Mouse (Mus musculus) CH12.LX (cell line): Measurements from ENCODE around the gene Fam71e1. TPM values are rescaled to one million over a fixed set of nuclear protein-coding genes. Genes with fewer than 3 reads are reported as not detected.

Experiments
- DNase-seq: peaks from one replicate; pipeline ENCODE4 v3.0.0-alpha.2; 2013; ENCODE audit errors: extremely low read depth
- H3K27ac ChIP-seq: 2 replicates; pipeline ENCODE4 v1.5.1; 2012; ENCODE audit warnings: low read depth, mild to moderate bottlenecking, control low read depth, moderate library complexity; ENCODE audit not compliant: insufficient read depth
- H3K27me3 ChIP-seq: replicated peaks from 2 replicates; pipeline ENCODE3; 2012; ENCODE audit warnings: inconsistent platforms
- H3K36me3 ChIP-seq, 2 experiments: replicated peaks in 1 of 2; 2 replicates each; pipeline versions ENCODE3 to v1.6.1; 2012; ENCODE audit warnings: inconsistent platforms in 1 of 2, low read length in 1 of 2, mild to moderate bottlenecking in 1 of 2, mixed read lengths in 1 of 2, moderate library complexity in 1 of 2; ENCODE audit not compliant: control insufficient read depth in 1 of 2, insufficient read depth in 1 of 2
- H3K4me1 ChIP-seq, 2 experiments: 2 replicates each; pipeline ENCODE4 v1.6.1; 2012; ENCODE audit warnings: inconsistent platforms in 1 of 2, moderate library complexity in 1 of 2; ENCODE audit not compliant: insufficient read depth in 2 of 2, control insufficient read depth in 1 of 2
- H3K4me2 ChIP-seq: 2 replicates; pipeline ENCODE4 v1.6.1; 2012; ENCODE audit warnings: low read depth, mild to moderate bottlenecking, control low read depth; ENCODE audit not compliant: poor library complexity, insufficient read depth, severe bottlenecking
- H3K4me3 ChIP-seq, 3 experiments: fragments of 150-350 bp in 1 of 3; sonication (generic) in 1 of 3; replicated peaks in 1 of 3; 2 replicates each; pipeline versions ENCODE3 to v1.5.1; 2011 to 2012; ENCODE audit warnings: low read depth in 2 of 3, low read length in 2 of 3, mild to moderate bottlenecking in 2 of 3, moderate library complexity in 2 of 3, control low read depth in 1 of 3, improper control_type of control experiment in 1 of 3, inconsistent platforms in 1 of 3, mixed read lengths in 1 of 3; ENCODE audit not compliant: poor library complexity in 1 of 3
- H3K79me2 ChIP-seq: replicated peaks from 2 replicates; pipeline ENCODE4 v1.6.1; 2012; ENCODE audit warnings: mild to moderate bottlenecking, moderate library complexity; ENCODE audit not compliant: control insufficient read depth, poor library complexity, insufficient read depth, severe bottlenecking; ENCODE audit errors: extremely low read depth
- H3K9ac ChIP-seq: 2 replicates; pipeline ENCODE4 v1.6.1; 2012; ENCODE audit warnings: low read depth, mild to moderate bottlenecking, control low read depth, moderate library complexity; ENCODE audit not compliant: insufficient read depth
- H3K9me3 ChIP-seq: replicated peaks from 2 replicates; pipeline ENCODE3; 2012; ENCODE audit warnings: low read length, inconsistent platforms, mixed read lengths
- BHLHE40 ChIP-seq: IDR thresholded peaks from 2 replicates; pipeline ENCODE4 v1.6.1; 2011; ENCODE audit warnings: mild to moderate bottlenecking, low read depth, low read length, improper control_type of control experiment
- CHD2 ChIP-seq: IDR thresholded peaks from 2 replicates; pipeline ENCODE4 v1.6.1; 2011; ENCODE audit warnings: low read length, improper control_type of control experiment
- E2F4 ChIP-seq: IDR thresholded peaks from 2 replicates; pipeline ENCODE4 v1.6.1; 2011; ENCODE audit warnings: low read depth, low read length, improper control_type of control experiment; ENCODE audit not compliant: insufficient replicate concordance
- ELF1 ChIP-seq: IDR thresholded peaks from 2 replicates; pipeline ENCODE4 v1.6.1; 2014; ENCODE audit warnings: low read depth, mild to moderate bottlenecking, inconsistent platforms, low read length, improper control_type of control experiment
- EP300 ChIP-seq: IDR thresholded peaks from 2 replicates; pipeline ENCODE4 v1.6.1; 2011; ENCODE audit warnings: low read length, improper control_type of control experiment
- ETS1 ChIP-seq: conservative IDR thresholded peaks from 2 replicates; pipeline ENCODE4 v1.6.1; 2012; ENCODE audit warnings: low read depth, mild to moderate bottlenecking, inconsistent platforms, low read length, improper control_type of control experiment, moderate library complexity
- HCFC1 ChIP-seq: IDR thresholded peaks from 2 replicates; pipeline ENCODE4 v1.6.1; 2012; ENCODE audit warnings: low read depth, mild to moderate bottlenecking, inconsistent platforms, low read length, improper control_type of control experiment
- IRF4 ChIP-seq: IDR thresholded peaks from 2 replicates; pipeline ENCODE4 v1.6.1; 2014; ENCODE audit warnings: low read depth, mild to moderate bottlenecking, inconsistent platforms, low read length, improper control_type of control experiment
- JUN ChIP-seq: IDR thresholded peaks from 2 replicates; pipeline ENCODE4 v1.6.1; 2011; ENCODE audit warnings: low read depth, mild to moderate bottlenecking, low read length, improper control_type of control experiment, moderate library complexity; ENCODE audit not compliant: insufficient read depth
- KAT2A ChIP-seq: IDR thresholded peaks from 2 replicates; pipeline ENCODE4 v1.6.1; 2012; ENCODE audit warnings: low read length, improper control_type of control experiment, inconsistent platforms; ENCODE audit not compliant: insufficient replicate concordance
- MAFK ChIP-seq: IDR thresholded peaks from 2 replicates; pipeline ENCODE4 v1.6.1; 2011; ENCODE audit warnings: low read length, improper control_type of control experiment; ENCODE audit not compliant: insufficient replicate concordance
- MAZ ChIP-seq: IDR thresholded peaks from 2 replicates; pipeline ENCODE4 v1.6.1; 2012; ENCODE audit warnings: low read depth, mild to moderate bottlenecking, inconsistent platforms, low read length, improper control_type of control experiment, moderate library complexity
- MEF2A ChIP-seq: IDR thresholded peaks from 2 replicates; pipeline ENCODE4 v1.6.1; 2014; ENCODE audit warnings: low read depth, mild to moderate bottlenecking, inconsistent platforms, low read length, improper control_type of control experiment, borderline replicate concordance
- MXI1 ChIP-seq: IDR thresholded peaks from 2 replicates; pipeline ENCODE4 v1.6.1; 2011; ENCODE audit warnings: mild to moderate bottlenecking, low read depth, low read length, improper control_type of control experiment
- MYC ChIP-seq: IDR thresholded peaks from 2 replicates; pipeline ENCODE4 v1.6.1; 2011; ENCODE audit warnings: low read depth, mild to moderate bottlenecking, improper control_type of control experiment, low read length
- NELFE ChIP-seq: IDR thresholded peaks from 2 replicates; pipeline ENCODE4 v1.6.1; 2011; ENCODE audit warnings: low read depth, low read length, improper control_type of control experiment
- NRF1 ChIP-seq: IDR thresholded peaks from 2 replicates; pipeline ENCODE4 v1.6.1; 2014; ENCODE audit warnings: low read depth, mild to moderate bottlenecking, inconsistent platforms, low read length, improper control_type of control experiment, moderate library complexity
- PAX5 ChIP-seq: IDR thresholded peaks from 2 replicates; pipeline ENCODE4 v1.6.1; 2012; ENCODE audit warnings: low read length, inconsistent platforms, mixed read lengths
- POLR2A ChIP-seq: IDR thresholded peaks from 2 replicates; pipeline ENCODE4 v1.6.1; 2011; ENCODE audit warnings: low read depth, mild to moderate bottlenecking, improper control_type of control experiment, low read length
- POLR2AphosphoS2 ChIP-seq: IDR thresholded peaks from 2 replicates; pipeline ENCODE4 v1.6.1; 2011; ENCODE audit warnings: low read depth, low read length, improper control_type of control experiment
- RAD21 ChIP-seq: IDR thresholded peaks from 2 replicates; pipeline ENCODE4 v1.6.1; 2011; ENCODE audit warnings: low read depth, mild to moderate bottlenecking, low read length, improper control_type of control experiment, moderate library complexity
- TBP ChIP-seq: conservative IDR thresholded peaks from 2 replicates; pipeline ENCODE4 v1.6.1; 2011; ENCODE audit warnings: low read depth, low read length, improper control_type of control experiment
- UBTF ChIP-seq: IDR thresholded peaks from 2 replicates; pipeline ENCODE4 v1.6.1; 2012; ENCODE audit warnings: low read depth, mild to moderate bottlenecking, inconsistent platforms, low read length, improper control_type of control experiment, moderate library complexity
- USF1 ChIP-seq: IDR thresholded peaks from 2 replicates; pipeline ENCODE4 v1.6.1; 2014; ENCODE audit warnings: low read depth, mild to moderate bottlenecking, inconsistent platforms, low read length, improper control_type of control experiment
- ZC3H11A ChIP-seq: IDR thresholded peaks from 2 replicates; pipeline ENCODE4 v1.6.1; 2012; ENCODE audit warnings: low read depth, mild to moderate bottlenecking, inconsistent platforms, low read length, improper control_type of control experiment
- ZKSCAN1 ChIP-seq: IDR thresholded peaks from 2 replicates; pipeline ENCODE4 v1.6.1; 2012; ENCODE audit warnings: low read depth, inconsistent platforms, low read length, improper control_type of control experiment, borderline replicate concordance
- ZMIZ1 ChIP-seq: IDR thresholded peaks from 2 replicates; pipeline ENCODE4 v1.6.1; 2012; ENCODE audit warnings: low read depth, mild to moderate bottlenecking, inconsistent platforms, low read length, improper control_type of control experiment
- ZNF384 ChIP-seq: IDR thresholded peaks from 2 replicates; pipeline ENCODE4 v1.6.1; 2012; ENCODE audit warnings: low read depth, low read length, improper control_type of control experiment, inconsistent platforms
- dilution Hi-C: fragments of 300-500 bp; cut with MboI; formaldehyde crosslinking; loops from 2 replicates; pipeline ENCODE4 v1.14.3; 2020; ENCODE audit warnings: low sequenced_read_pairs; ENCODE audit not compliant: extremely low pct_unique_long_range_greater_than_20kb, extremely low pct_ligation_motif_present
- in situ Hi-C: fragments of 300-500 bp; cut with MboI; formaldehyde crosslinking; loops from 3 replicates; pipeline ENCODE4 v1.14.3; 2019; ENCODE audit warnings: low sequenced_read_pairs, low pct_ligation_motif_present, low pct_unique_long_range_greater_than_20kb, mixed read lengths
- polyA plus RNA-seq: library from polyadenylated mRNA; unstranded; fragments of >175 nt; gene quantifications from 2 replicates; pipeline ENCODE4 v1.2.1, GENCODE M21; 2012; ENCODE audit warnings: low read depth; ENCODE audit not compliant: insufficient read length
- total RNA-seq, 2 experiments: library from RNA; depleted of rRNA; stranded (reverse); fragments of 300-350 nt in 1 of 2; fragments of >200 nt in 1 of 2; gene quantifications; 2 replicates each; pipeline ENCODE4 v1.2.3; 2012 to 2014

The Fam71e1 gene
- total and polyA plus RNA-seq, 3 experiments: 0.39 to 1.2 TPM; not detected in 1

GRCm38 (mm10) chr7:44542555-44542954 is 46.2 kb downstream of the Fam71e1 start:
- Histone ChIP-seq H3K36me3 (peaks cover 58 to 80% of the 10 kb centered on the region in 2 experiments), H3K27me3 (no peaks in the 10 kb centered on the region), H3K4me3 (no peak overlapping the region), H3K4me1 (peaks cover 12 to 57% of the 10 kb centered on the region in 2 experiments), H3K79me2 (peaks cover 7% of the 10 kb centered on the region; the same call in 1 of the 2 replicates), H3K27ac (no peak overlapping the region), H3K9ac (no peak overlapping the region)
- DNase-seq: no peak
- dilution Hi-C loops: no loop called here
- TF ChIP-seq NELFE: no peak
- TF ChIP-seq NRF1: no peak
- no peak for TF ChIP-seq UBTF
- no peak for TF ChIP-seq USF1
- no peak for TF ChIP-seq IRF4
- no peak for TF ChIP-seq ZKSCAN1
- no peak for TF ChIP-seq POLR2AphosphoS2
- TF ChIP-seq ETS1: no peak
- TF ChIP-seq ELF1: no peak
- TF ChIP-seq MAFK: no peak
- no peak for TF ChIP-seq E2F4
- no peak for TF ChIP-seq KAT2A
- TF ChIP-seq PAX5: no peak
- TF ChIP-seq EP300: no peak
- no peak for TF ChIP-seq ZMIZ1
- TF ChIP-seq MAZ: no peak
- no peak for TF ChIP-seq CHD2
- TF ChIP-seq TBP: no peak
- TF ChIP-seq MYC: no peak
- TF ChIP-seq POLR2A: no peak
- TF ChIP-seq, all 38 proteins: peak for 0
- in situ Hi-C loops: no loop called here
- H3K9me3 ChIP-seq: peaks cover 3% of the 10 kb centered on the region
- H3K4me2 ChIP-seq: no peak overlapping the region

- TF ChIP-seq NRF1 (no peak), UBTF (no peak), E2F4 (no peak), MEF2A (no peak), MAZ (no peak), ETS1 (no peak), JUN (no peak), POLR2AphosphoS2 (no peak), USF1 (no peak), EP300 (no peak), ZNF384 (no peak), TBP (no peak), MXI1 (no peak), ELF1 (no peak), HCFC1 (no peak), BHLHE40 (no peak), KAT2A (no peak), RAD21 (no peak), ZC3H11A (no peak)
- Histone ChIP-seq H3K4me3 (no peak overlapping the region), H3K4me1 (peaks cover 12 to 54% of the 10 kb centered on the region in 2 experiments), H3K79me2 (peaks cover 10% of the 10 kb centered on the region; the same call in 1 of the 2 replicates), H3K27me3 (no peaks in the 10 kb centered on the region), H3K27ac (no peak overlapping the region), H3K36me3 (peaks cover 54 to 75% of the 10 kb centered on the region in 2 experiments), H3K4me2 (no peak overlapping the region), H3K9ac (no peak overlapping the region), H3K9me3 (peaks cover 3% of the 10 kb centered on the region)
- in situ Hi-C loops: no loop called here
- DNase-seq: no peak
- dilution Hi-C loops: no loop called here
Observed at GRCm38 (mm10) chr7:44543071-44543470, 46.7 kb downstream of the Fam71e1 start.
